Comparison of ENCODE assay signal across 17 mouse cellular contexts in the genomic region with DNA sequence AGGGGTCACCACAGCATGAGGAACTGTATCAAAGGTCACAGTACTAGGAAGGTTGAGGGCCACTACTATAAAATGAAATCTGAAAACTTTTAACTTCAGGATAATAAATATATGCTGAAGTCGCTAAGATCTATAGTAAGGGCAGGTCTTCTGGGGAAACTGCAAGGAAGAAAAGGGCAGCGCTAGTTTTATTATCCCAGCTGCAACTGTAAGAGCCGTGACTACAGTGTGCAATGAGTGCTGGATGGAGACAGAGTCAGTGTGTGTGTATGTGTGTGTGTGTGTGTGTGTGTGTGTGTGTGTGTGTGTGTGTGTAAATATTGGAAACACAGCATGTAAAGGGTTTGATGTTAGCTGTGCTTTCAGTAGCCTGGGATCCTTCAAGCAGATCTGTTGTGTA.
"Had no signal": no experiment of that assay in that cellular context is flagged by ENCODE, and none has a peak within 500 bp of the region (broad histone marks: within the 10 kb centered on the region; RNA-seq: fewer than 3 reads in every experiment).

No protein-coding gene starts in this region.

- H3K4me1 ChIP-seq: stomach, embryonic 15.5 days had no signal

- H3K9ac ChIP-seq: neural tube, embryonic 12.5 days; neural tube, embryonic 13.5 days; neural tube, embryonic 15.5 days; stomach, embryonic 15.5 days had no signal

- H3K36me3 ChIP-seq: neural tube, embryonic 12.5 days; neural tube, embryonic 13.5 days; neural tube, embryonic 15.5 days; stomach, embryonic 15.5 days had no signal

- H3K4me2 ChIP-seq: neural tube, embryonic 12.5 days; neural tube, embryonic 13.5 days; neural tube, embryonic 15.5 days; stomach, embryonic 15.5 days had no signal

- H3K27me3 ChIP-seq: neural tube, embryonic 12.5 days; neural tube, embryonic 13.5 days; neural tube, embryonic 15.5 days; stomach, embryonic 15.5 days had no signal

- DNase-seq: retina, postnatal 1 day; right cerebral cortex, adult 18-20 months; right cerebral cortex, postnatal 14 days; right cerebral cortex, postnatal 25 days; right cerebral cortex, postnatal 4 days; spleen, adult 18-20 months; thymus, adult 18-20 months; thymus, adult 2 months; thymus, postnatal 14 days; thymus, postnatal 25 days; thymus, postnatal 36 days; thymus, postnatal 4 days had no signal

- H3K27ac ChIP-seq: neural tube, embryonic 12.5 days; neural tube, embryonic 13.5 days; neural tube, embryonic 15.5 days; stomach, embryonic 15.5 days; stomach, postnatal 0 days had no signal

- H3K4me3 ChIP-seq: neural tube, embryonic 12.5 days; neural tube, embryonic 13.5 days; neural tube, embryonic 15.5 days; stomach, embryonic 15.5 days had no signal

- H3K9me3 ChIP-seq: neural tube, embryonic 12.5 days; neural tube, embryonic 13.5 days; neural tube, embryonic 15.5 days; stomach, embryonic 15.5 days had no signal
